Mouse (Mus musculus): Measurements from ENCODE around the gene Ect2. TPM values are rescaled to one million over a fixed set of nuclear protein-coding genes. Genes with fewer than 3 reads are reported as not detected.

Gene Ect2
- polyA plus RNA-seq, 1 experiment from 2014 or later: 47.2 TPM

DNA sequence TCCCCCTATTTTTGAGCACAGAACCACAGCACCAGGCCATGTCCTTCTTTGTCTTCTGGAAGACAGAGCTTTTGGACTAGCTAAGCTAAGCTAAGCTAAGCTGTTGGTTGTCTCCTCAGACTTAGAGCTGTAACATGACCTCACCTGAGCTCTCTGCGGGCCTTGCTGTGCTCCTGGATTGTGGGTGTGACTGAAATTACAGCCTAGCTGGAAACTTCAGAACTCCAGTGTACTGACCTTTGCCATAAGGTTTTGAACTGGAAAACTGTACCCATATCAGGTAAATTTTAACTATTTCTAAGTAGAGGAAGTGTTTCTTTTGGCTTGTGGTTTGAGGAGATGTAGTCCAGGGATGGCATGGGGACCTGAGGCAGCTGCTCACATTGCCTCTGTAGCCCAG lies 34.7 kb upstream of the Ect2 start:
- H3K4me1 ChIP-seq: peaks cover 5% of the 10 kb centered on the region
- no peak overlapping the region for H3K4me2 ChIP-seq (replicated peaks)
- H3K27me3 ChIP-seq: no peaks in the 10 kb centered on the region
- H3K9ac ChIP-seq: no peak overlapping the region
- H3K36me3 ChIP-seq: no peaks in the 10 kb centered on the region
- WGBS: 55% methylated on average over 1 of the region's 1 CpGs
- H3K4me3 ChIP-seq: no peak overlapping the region
- ATAC-seq (ENCODE audit: low FRiP score, low read depth): no peak
- no peak overlapping the region for H3K27ac ChIP-seq
- H3K9me3 ChIP-seq: no peaks in the 10 kb centered on the region

GRCm38 (mm10) chr3:27183601-27184175 lies 30.0 kb upstream of the Ect2 start:
- peak overlapping the region; percentile 76 for H3K9ac ChIP-seq
- 14% methylated on average over 19 of the region's 19 CpGs for WGBS
- H3K4me2 ChIP-seq (replicated peaks): peak overlapping the region; percentile 95
- peaks cover 7% of the 10 kb centered on the region for H3K4me1 ChIP-seq
- H3K9me3 ChIP-seq: no peaks in the 10 kb centered on the region
- H3K36me3 ChIP-seq: no peaks in the 10 kb centered on the region
- H3K27me3 ChIP-seq: peaks cover 4% of the 10 kb centered on the region; the same call in 1 of the 2 replicates
- ATAC-seq (ENCODE audit: low FRiP score, low read depth): no peak
- peak overlapping the region; percentile 66 for H3K4me3 ChIP-seq
- H3K27ac ChIP-seq: no peak overlapping the region

DNA sequence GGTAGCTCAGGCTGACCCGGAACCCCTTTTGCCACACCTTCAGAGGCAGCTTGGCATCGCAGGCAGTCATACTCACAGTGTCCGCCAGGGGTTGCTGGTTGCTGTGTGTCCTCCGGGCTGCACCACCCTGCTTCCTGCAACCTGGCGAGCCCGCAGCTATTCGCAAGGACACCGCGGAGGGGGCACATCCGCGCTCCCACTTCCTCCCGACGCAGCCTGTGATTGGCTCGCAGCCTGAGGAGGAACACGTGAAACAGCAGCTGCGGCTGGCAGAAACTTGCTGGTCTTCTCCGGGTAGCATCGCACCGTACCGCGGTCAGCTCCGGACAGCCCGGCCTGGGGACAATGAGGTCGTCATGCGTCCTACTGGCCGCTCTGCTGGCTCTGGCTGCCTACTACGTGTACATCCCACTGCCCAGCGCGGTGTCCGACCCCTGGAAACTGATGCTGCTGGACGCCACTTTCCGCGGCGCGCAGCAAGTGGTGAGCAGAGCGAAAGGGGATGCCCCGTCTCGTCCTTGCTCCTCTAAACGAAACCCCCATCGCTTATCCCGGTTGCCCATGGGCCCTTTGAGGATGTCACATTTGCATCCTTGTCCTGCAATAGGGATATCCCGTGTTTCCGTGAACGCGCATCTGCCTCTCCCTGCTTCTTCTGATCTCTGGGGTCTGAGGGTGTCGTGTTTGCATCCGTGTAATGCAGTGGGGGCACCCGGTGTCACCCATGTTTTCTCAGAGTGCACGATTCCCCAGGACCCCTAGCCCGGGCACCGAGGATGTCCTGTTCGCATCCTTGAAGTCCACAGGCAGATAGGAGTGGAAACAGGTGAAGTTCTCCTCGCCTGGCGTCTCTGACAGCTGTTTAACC lies 29.3 kb upstream of the Ect2 start, which contains the start of gene Nceh1:
TSS of gene Nceh1 (plus strand) at position 233 of the 868 bp plus-strand sequence.
- H3K27ac ChIP-seq: no peak within 1 kb of the TSS
- peak; percentile 97 for ATAC-seq (ENCODE audit: low FRiP score, low read depth)
- H3K9me3 ChIP-seq: no peaks in the 10 kb centered on the region
- H3K4me1 ChIP-seq: peaks cover 7% of the 10 kb centered on the region
- H3K36me3 ChIP-seq: no peaks in the 10 kb centered on the region
- H3K9ac ChIP-seq: peak within 1 kb of the TSS; percentile 76
- H3K4me3 ChIP-seq: peak within 1 kb of the TSS; percentile 66
- WGBS: 1% methylated on average over 54 of the region's 54 CpGs
- H3K27me3 ChIP-seq: peaks cover 4% of the 10 kb centered on the region; the same call in 1 of the 2 replicates
- H3K4me2 ChIP-seq (replicated peaks): peak within 1 kb of the TSS; percentile 95

DNA sequence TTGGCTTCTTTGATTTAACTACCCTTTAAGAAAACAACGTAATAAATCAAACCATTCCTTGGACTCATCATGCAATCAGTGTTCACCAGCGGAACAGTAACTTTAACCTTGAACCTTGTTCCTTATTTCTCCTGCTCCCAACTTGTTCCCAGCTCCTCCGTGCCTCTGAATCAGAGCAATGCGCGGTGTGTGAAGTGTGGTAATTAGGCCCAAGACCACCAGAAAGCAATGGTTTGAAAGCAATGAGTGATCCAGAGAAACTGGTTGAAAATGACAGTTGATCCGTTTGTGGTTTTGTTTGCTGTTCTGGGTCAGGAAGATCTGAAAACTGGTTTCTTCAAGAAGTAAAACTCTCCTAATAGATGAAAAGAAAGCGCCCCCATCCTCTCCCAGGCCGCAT lies 26.0 kb upstream of the Ect2 start:
- Histone ChIP-seq H3K4me3 (no peak overlapping the region), H3K9me3 (no peaks in the 10 kb centered on the region), H3K4me2 (replicated peaks) (no peak overlapping the region), H3K27ac (no peak overlapping the region), H3K36me3 (no peaks in the 10 kb centered on the region), H3K27me3 (peaks cover 4% of the 10 kb centered on the region; the same call in 1 of the 2 replicates), H3K9ac (no peak overlapping the region), H3K4me1 (peaks cover 7% of the 10 kb centered on the region)
- 80% methylated on average over 8 of the region's 8 CpGs for WGBS
- ATAC-seq (ENCODE audit: low FRiP score, low read depth): no peak

GRCm38 (mm10) chr3:27170257-27170656 lies 16.6 kb upstream of the Ect2 start:
- no peaks in the 10 kb centered on the region for H3K27me3 ChIP-seq
- no peak overlapping the region for H3K9ac ChIP-seq
- no peaks in the 10 kb centered on the region for H3K9me3 ChIP-seq
- H3K4me3 ChIP-seq: no peak overlapping the region
- H3K4me1 ChIP-seq: no peaks in the 10 kb centered on the region
- no peaks in the 10 kb centered on the region for H3K36me3 ChIP-seq
- H3K4me2 ChIP-seq (replicated peaks): no peak overlapping the region
- 57% methylated on average over 1 of the region's 1 CpGs for WGBS
- no peak overlapping the region for H3K27ac ChIP-seq
- ATAC-seq (ENCODE audit: low FRiP score, low read depth): no peak

DNA sequence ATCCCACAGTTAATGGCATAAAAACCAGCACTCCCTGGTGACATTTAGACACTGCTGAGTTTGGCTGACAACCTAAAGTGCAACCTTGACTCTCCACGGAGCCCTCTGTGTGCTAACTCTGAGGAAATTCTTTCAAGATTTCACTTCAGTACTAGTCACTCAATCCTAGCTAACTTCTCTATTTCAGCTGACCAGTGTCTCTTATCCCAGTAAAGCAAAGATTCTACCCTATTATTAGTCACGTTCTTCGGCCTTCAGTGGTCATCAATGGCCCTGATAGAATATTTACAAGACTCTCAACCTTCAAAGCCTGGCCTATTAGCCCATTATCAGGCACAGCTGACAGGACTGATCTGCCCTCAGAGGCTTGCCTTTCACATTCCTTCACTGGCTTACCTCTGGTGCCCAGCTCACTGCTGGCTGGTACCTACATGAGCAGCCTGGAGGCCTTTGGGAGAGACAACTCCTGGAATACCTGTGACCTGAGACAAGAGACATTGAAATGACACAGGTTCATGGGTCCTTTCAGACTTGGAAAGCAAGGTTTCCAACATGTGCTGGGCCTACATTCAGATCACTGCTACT lies 11.9 kb upstream of the Ect2 start:
- no peak overlapping the region for H3K27ac ChIP-seq
- H3K36me3 ChIP-seq: no peaks in the 10 kb centered on the region
- H3K9me3 ChIP-seq: no peaks in the 10 kb centered on the region
- no peak for ATAC-seq (ENCODE audit: low FRiP score, low read depth)
- H3K4me2 ChIP-seq (replicated peaks): no peak overlapping the region
- H3K9ac ChIP-seq: no peak overlapping the region
- no peaks in the 10 kb centered on the region for H3K4me1 ChIP-seq
- no peaks in the 10 kb centered on the region for H3K27me3 ChIP-seq
- H3K4me3 ChIP-seq: no peak overlapping the region
- 76% methylated on average over 3 of the region's 3 CpGs for WGBS

DNA sequence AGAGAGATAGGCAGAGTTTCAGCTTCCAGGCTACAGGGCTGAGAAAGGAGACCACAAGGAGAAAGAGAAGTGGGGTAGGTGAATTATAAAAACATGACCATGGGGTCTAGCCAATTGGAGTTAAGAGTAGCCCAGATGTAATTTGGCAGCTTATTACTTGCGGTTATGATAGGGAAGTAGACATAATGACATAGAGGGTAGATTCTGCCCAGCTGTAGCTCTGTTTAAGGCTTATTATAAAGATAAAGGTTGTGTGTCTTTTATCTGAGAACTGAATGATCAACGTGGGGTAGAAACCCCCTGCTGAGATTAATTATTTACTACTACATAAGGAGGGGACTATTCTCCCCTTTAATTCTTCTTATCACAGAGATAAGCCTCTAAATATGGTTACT lies 8.7 kb upstream of the Ect2 start:
- H3K4me1 ChIP-seq: peaks cover 3% of the 10 kb centered on the region; the same call in 1 of the 2 replicates
- no peaks in the 10 kb centered on the region for H3K27me3 ChIP-seq
- no peak overlapping the region for H3K4me3 ChIP-seq
- no peak overlapping the region for H3K27ac ChIP-seq
- no peaks in the 10 kb centered on the region for H3K9me3 ChIP-seq
- 71% methylated on average over 2 of the region's 2 CpGs for WGBS
- H3K4me2 ChIP-seq (replicated peaks): no peak overlapping the region
- no peaks in the 10 kb centered on the region for H3K36me3 ChIP-seq
- no peak for ATAC-seq (ENCODE audit: low FRiP score, low read depth)
- no peak overlapping the region for H3K9ac ChIP-seq

GRCm38 (mm10) chr3:27161645-27162409 lies 8.1 kb upstream of the Ect2 start:
- Histone ChIP-seq H3K4me2 (replicated peaks) (no peak overlapping the region), H3K9me3 (no peaks in the 10 kb centered on the region), H3K27me3 (no peaks in the 10 kb centered on the region), H3K4me3 (no peak overlapping the region), H3K36me3 (no peaks in the 10 kb centered on the region), H3K4me1 (peaks cover 3% of the 10 kb centered on the region; the same call in 1 of the 2 replicates), H3K9ac (no peak overlapping the region), H3K27ac (no peak overlapping the region)
- 85% methylated on average over 6 of the region's 6 CpGs for WGBS
- ATAC-seq (ENCODE audit: low FRiP score, low read depth): no peak

GRCm38 (mm10) chr3:27158910-27159309 lies 5.2 kb upstream of the Ect2 start:
- H3K4me2 ChIP-seq (replicated peaks): no peak overlapping the region
- H3K27ac ChIP-seq: no peak overlapping the region
- H3K36me3 ChIP-seq: no peaks in the 10 kb centered on the region
- H3K27me3 ChIP-seq: no peaks in the 10 kb centered on the region
- no peaks in the 10 kb centered on the region for H3K9me3 ChIP-seq
- no peak overlapping the region for H3K4me3 ChIP-seq
- H3K9ac ChIP-seq: no peak overlapping the region
- ATAC-seq (ENCODE audit: low FRiP score, low read depth): no peak
- H3K4me1 ChIP-seq: peaks cover 15% of the 10 kb centered on the region
- WGBS: 50% methylated on average over 4 of the region's 4 CpGs

GRCm38 (mm10) chr3:27156594-27156949 lies 2.9 kb upstream of the Ect2 start:
- peaks cover 31% of the 10 kb centered on the region for H3K4me1 ChIP-seq
- WGBS: 51% methylated on average over 3 of the region's 3 CpGs
- no peaks in the 10 kb centered on the region for H3K36me3 ChIP-seq
- no peak for ATAC-seq (ENCODE audit: low FRiP score, low read depth)
- no peaks in the 10 kb centered on the region for H3K27me3 ChIP-seq
- no peak overlapping the region for H3K4me2 ChIP-seq (replicated peaks)
- H3K9ac ChIP-seq: no peak overlapping the region
- no peak overlapping the region for H3K27ac ChIP-seq
- H3K4me3 ChIP-seq: no peak overlapping the region
- H3K9me3 ChIP-seq: no peaks in the 10 kb centered on the region

- Histone ChIP-seq H3K9me3 (no peaks in the 10 kb centered on the region), H3K4me3 (no peak overlapping the region), H3K27ac (no peak overlapping the region), H3K36me3 (no peaks in the 10 kb centered on the region), H3K9ac (no peak overlapping the region), H3K27me3 (no peaks in the 10 kb centered on the region), H3K4me2 (replicated peaks) (no peak overlapping the region), H3K4me1 (peaks cover 31% of the 10 kb centered on the region)
- no peak for ATAC-seq (ENCODE audit: low FRiP score, low read depth)
- 67% methylated on average over 9 of the region's 9 CpGs for WGBS
Observed at GRCm38 (mm10) chr3:27155856-27156593, 2.3 kb upstream of the Ect2 start.
